Mouse (Mus musculus): ENCODE data around the gene Tns4. TPM values are rescaled to one million over a fixed set of nuclear protein-coding genes. Genes with fewer than 3 reads are reported as not detected.
A peak's percentile ranks its signal among the peaks of the same experiment; 100 is the strongest.

Gene Tns4
- 2.4 and 2.5 TPM in 2 replicates for polyA plus RNA-seq (2014; fragmentation: Nextera tagmentation; extraction: Ambion mirVana)

- Histone ChIP-seq H3K4me3 (ENCODE audit: low read depth, low read length) (no peak within 1 kb of the TSS), H3K36me3 (ENCODE audit: control insufficient read depth, insufficient read depth, low read length) (no peaks in the 10 kb centered on the region), H3K4me1 (ENCODE audit: control insufficient read depth, insufficient read depth, low read length) (peaks cover 3% of the 10 kb centered on the region; the same call in 1 of the 2 replicates), H3K9ac (replicated peaks; ENCODE audit: low read depth, low read length) (no peak within 1 kb of the TSS), H3K27me3 (ENCODE audit: control insufficient read depth, insufficient read depth, low read length) (no peaks in the 10 kb centered on the region), H3K4me2 (replicated peaks; ENCODE audit: low read depth, low read length) (peak within 1 kb of the TSS; percentile 8; the same call in 1 of the 2 replicates), H3K27ac (ENCODE audit: low read length) (no peak within 1 kb of the TSS), H3K9me3 (ENCODE audit: control insufficient read depth, low read depth, low read length) (no peaks in the 10 kb centered on the region)
- 0 out of 2 replicates have a peak, but pooled peaks have one; percentile 54 for ATAC-seq (ENCODE audit: insufficient number of reproducible peaks, insufficient read depth, low FRiP score, low read depth)
- 63% methylated on average over 14 of the region's 14 CpGs for WGBS
These were observed at the start of gene Tns4 for GRCm38 (mm10) chr11:99089077-99089601. Tns4 (minus strand) TSS chr11:99089306.

- ATAC-seq (ENCODE audit: insufficient number of reproducible peaks, insufficient read depth, low FRiP score, low read depth), result no peak
- H3K4me2 ChIP-seq (replicated peaks; ENCODE audit: low read depth, low read length), result no peak overlapping the region
- 76% methylated on average over 4 of the region's 4 CpGs for WGBS
- H3K4me1 ChIP-seq (ENCODE audit: control insufficient read depth, insufficient read depth, low read length), result peaks cover 40% of the 10 kb centered on the region
- H3K4me3 ChIP-seq (ENCODE audit: low read depth, low read length), result no peak overlapping the region
- no peaks in the 10 kb centered on the region for H3K9me3 ChIP-seq (ENCODE audit: control insufficient read depth, low read depth, low read length)
- no peak overlapping the region for H3K27ac ChIP-seq (ENCODE audit: low read length)
- no peaks in the 10 kb centered on the region for H3K27me3 ChIP-seq (ENCODE audit: control insufficient read depth, insufficient read depth, low read length)
- no peaks in the 10 kb centered on the region for H3K36me3 ChIP-seq (ENCODE audit: control insufficient read depth, insufficient read depth, low read length)
- H3K9ac ChIP-seq (replicated peaks; ENCODE audit: low read depth, low read length), result no peak overlapping the region
These were observed 48.3 kb upstream of the Tns4 start for GRCm38 (mm10) chr11:99137385-99137784.

- no peak for ATAC-seq (ENCODE audit: insufficient number of reproducible peaks, insufficient read depth, low FRiP score, low read depth)
- Histone ChIP-seq H3K27me3 (ENCODE audit: control insufficient read depth, insufficient read depth, low read length) (no peaks in the 10 kb centered on the region), H3K36me3 (ENCODE audit: control insufficient read depth, insufficient read depth, low read length) (no peaks in the 10 kb centered on the region), H3K27ac (ENCODE audit: low read length) (no peak overlapping the region), H3K9me3 (ENCODE audit: control insufficient read depth, low read depth, low read length) (no peaks in the 10 kb centered on the region), H3K4me1 (ENCODE audit: control insufficient read depth, insufficient read depth, low read length) (peaks cover 40% of the 10 kb centered on the region), H3K4me2 (replicated peaks; ENCODE audit: low read depth, low read length) (no peak overlapping the region), H3K9ac (replicated peaks; ENCODE audit: low read depth, low read length) (no peak overlapping the region), H3K4me3 (ENCODE audit: low read depth, low read length) (no peak overlapping the region)
- WGBS, result 64% methylated on average over 4 of the region's 4 CpGs
These were observed 47.9 kb upstream of the Tns4 start for GRCm38 (mm10) chr11:99136961-99137360.

GRCm38 (mm10) chr11:99136361-99136760 lies 47.3 kb upstream of the Tns4 start:
- 48% methylated on average over 3 of the region's 3 CpGs for WGBS
- Histone ChIP-seq H3K27ac (ENCODE audit: low read length) (no peak overlapping the region), H3K36me3 (ENCODE audit: control insufficient read depth, insufficient read depth, low read length) (no peaks in the 10 kb centered on the region), H3K4me1 (ENCODE audit: control insufficient read depth, insufficient read depth, low read length) (peaks cover 40% of the 10 kb centered on the region), H3K4me2 (replicated peaks; ENCODE audit: low read depth, low read length) (no peak overlapping the region), H3K27me3 (ENCODE audit: control insufficient read depth, insufficient read depth, low read length) (no peaks in the 10 kb centered on the region), H3K9me3 (ENCODE audit: control insufficient read depth, low read depth, low read length) (no peaks in the 10 kb centered on the region), H3K9ac (replicated peaks; ENCODE audit: low read depth, low read length) (no peak overlapping the region), H3K4me3 (ENCODE audit: low read depth, low read length) (no peak overlapping the region)
- no peak for ATAC-seq (ENCODE audit: insufficient number of reproducible peaks, insufficient read depth, low FRiP score, low read depth)

- H3K9ac ChIP-seq (replicated peaks; ENCODE audit: low read depth, low read length), result no peak overlapping the region
- no peaks in the 10 kb centered on the region for H3K36me3 ChIP-seq (ENCODE audit: control insufficient read depth, insufficient read depth, low read length)
- no peak overlapping the region for H3K4me2 ChIP-seq (replicated peaks; ENCODE audit: low read depth, low read length)
- peaks cover 40% of the 10 kb centered on the region for H3K4me1 ChIP-seq (ENCODE audit: control insufficient read depth, insufficient read depth, low read length)
- peak overlapping the region; percentile 90 for H3K27ac ChIP-seq (ENCODE audit: low read length)
- H3K27me3 ChIP-seq (ENCODE audit: control insufficient read depth, insufficient read depth, low read length), result no peaks in the 10 kb centered on the region
- no peak overlapping the region for H3K4me3 ChIP-seq (ENCODE audit: low read depth, low read length)
- WGBS, result 64% methylated on average over 8 of the region's 8 CpGs
- no peaks in the 10 kb centered on the region for H3K9me3 ChIP-seq (ENCODE audit: control insufficient read depth, low read depth, low read length)
- ATAC-seq (ENCODE audit: insufficient number of reproducible peaks, insufficient read depth, low FRiP score, low read depth), result no peak
These were observed 45.9 kb upstream of the Tns4 start for GRCm38 (mm10) chr11:99135047-99135440.

DNA sequence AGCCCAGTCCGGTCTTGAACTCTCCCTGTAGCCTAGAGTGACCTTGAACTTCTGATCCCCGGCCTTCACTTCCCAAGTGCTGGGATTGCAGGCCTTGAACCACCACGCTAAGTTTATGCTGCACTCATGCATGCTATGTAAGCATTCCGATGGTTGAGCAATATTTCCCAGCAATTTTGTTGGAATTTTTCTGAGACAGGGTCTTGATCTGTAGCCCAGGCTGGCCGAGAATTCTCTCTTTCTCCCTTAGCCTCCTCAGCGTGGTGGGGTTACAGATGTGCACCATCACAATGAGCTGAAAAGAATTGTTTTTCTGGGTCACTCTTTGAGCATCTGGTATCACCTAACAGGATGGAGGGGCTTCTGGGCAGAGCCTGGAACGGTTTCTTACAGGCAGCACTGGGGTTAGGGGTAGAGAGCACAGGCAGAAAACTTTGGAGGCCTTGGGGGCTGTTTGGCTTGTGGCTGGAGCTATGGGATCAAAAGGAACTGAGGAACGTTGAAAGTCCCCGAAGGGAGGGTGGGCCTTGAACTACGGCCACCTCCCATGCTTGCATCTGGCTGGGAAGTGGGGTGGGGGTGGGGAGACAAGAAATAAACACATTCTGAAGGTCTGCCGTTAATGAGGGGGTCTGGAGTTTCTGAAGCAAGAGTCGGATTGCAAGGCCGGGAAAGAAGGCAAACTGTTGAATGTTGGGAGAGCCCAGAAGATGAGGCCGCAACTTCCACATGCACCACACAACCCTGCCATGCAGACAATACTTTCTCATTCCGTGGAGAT lies 45.4 kb upstream of the Tns4 start:
- 29% methylated on average over 15 of the region's 15 CpGs for WGBS
- no peaks in the 10 kb centered on the region for H3K27me3 ChIP-seq (ENCODE audit: control insufficient read depth, insufficient read depth, low read length)
- no peaks in the 10 kb centered on the region for H3K36me3 ChIP-seq (ENCODE audit: control insufficient read depth, insufficient read depth, low read length)
- H3K27ac ChIP-seq (ENCODE audit: low read length), result peak overlapping the region; percentile 90
- no peaks in the 10 kb centered on the region for H3K9me3 ChIP-seq (ENCODE audit: control insufficient read depth, low read depth, low read length)
- peaks cover 40% of the 10 kb centered on the region for H3K4me1 ChIP-seq (ENCODE audit: control insufficient read depth, insufficient read depth, low read length)
- no peak overlapping the region for H3K9ac ChIP-seq (replicated peaks; ENCODE audit: low read depth, low read length)
- ATAC-seq (ENCODE audit: insufficient number of reproducible peaks, insufficient read depth, low FRiP score, low read depth), result no peak
- H3K4me2 ChIP-seq (replicated peaks; ENCODE audit: low read depth, low read length), result no peak overlapping the region
- H3K4me3 ChIP-seq (ENCODE audit: low read depth, low read length), result no peak overlapping the region

GRCm38 (mm10) chr11:99133285-99133897 lies 44.3 kb upstream of the Tns4 start:
- Histone ChIP-seq H3K4me2 (replicated peaks; ENCODE audit: low read depth, low read length) (no peak overlapping the region), H3K4me1 (ENCODE audit: control insufficient read depth, insufficient read depth, low read length) (peaks cover 40% of the 10 kb centered on the region), H3K27ac (ENCODE audit: low read length) (peak overlapping the region; percentile 90), H3K4me3 (ENCODE audit: low read depth, low read length) (no peak overlapping the region), H3K27me3 (ENCODE audit: control insufficient read depth, insufficient read depth, low read length) (no peaks in the 10 kb centered on the region), H3K9ac (replicated peaks; ENCODE audit: low read depth, low read length) (no peak overlapping the region), H3K36me3 (ENCODE audit: control insufficient read depth, insufficient read depth, low read length) (no peaks in the 10 kb centered on the region), H3K9me3 (ENCODE audit: control insufficient read depth, low read depth, low read length) (no peaks in the 10 kb centered on the region)
- peak; percentile 29; the same call in 1 of the 2 replicates for ATAC-seq (ENCODE audit: insufficient number of reproducible peaks, insufficient read depth, low FRiP score, low read depth)
- WGBS, result 19% methylated on average over 5 of the region's 5 CpGs

DNA sequence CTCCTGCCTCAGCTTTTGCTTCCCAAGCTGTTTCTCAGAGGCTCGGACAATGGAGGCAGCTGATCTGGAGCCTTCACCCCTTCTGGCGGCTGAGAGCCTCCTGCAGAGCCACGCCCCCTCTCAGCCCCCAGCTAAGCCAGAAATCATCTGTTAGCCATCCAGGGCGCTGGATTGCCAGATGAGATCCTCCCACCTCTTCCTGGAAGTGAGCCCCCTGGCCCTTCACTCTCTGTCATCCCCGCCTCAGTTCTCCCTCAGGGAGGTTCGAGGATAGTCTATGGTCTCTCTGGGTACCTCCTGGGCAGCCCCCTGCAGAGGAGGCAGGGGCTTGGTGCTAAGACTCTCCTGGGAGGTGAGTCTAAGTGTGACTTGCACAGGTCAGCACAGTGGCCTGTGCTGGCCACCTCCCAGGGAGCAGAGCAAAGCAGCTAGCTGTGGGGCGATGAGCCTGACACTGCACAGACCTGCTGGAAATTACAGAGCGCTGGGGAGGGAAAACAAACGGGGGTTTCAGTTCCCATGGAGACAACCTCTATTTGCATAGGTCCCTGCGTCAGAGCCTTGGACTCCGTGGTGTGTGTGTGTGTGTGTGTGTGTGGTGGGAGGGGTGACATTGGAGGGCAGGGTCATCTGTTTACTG lies 43.1 kb upstream of the Tns4 start:
- 3% methylated on average over 11 of the region's 11 CpGs for WGBS
- H3K9ac ChIP-seq (replicated peaks; ENCODE audit: low read depth, low read length), result no peak overlapping the region
- H3K4me1 ChIP-seq (ENCODE audit: control insufficient read depth, insufficient read depth, low read length), result peaks cover 40% of the 10 kb centered on the region
- no peaks in the 10 kb centered on the region for H3K36me3 ChIP-seq (ENCODE audit: control insufficient read depth, insufficient read depth, low read length)
- H3K27me3 ChIP-seq (ENCODE audit: control insufficient read depth, insufficient read depth, low read length), result no peaks in the 10 kb centered on the region
- H3K9me3 ChIP-seq (ENCODE audit: control insufficient read depth, low read depth, low read length), result no peaks in the 10 kb centered on the region
- peak overlapping the region; percentile 31 for H3K4me2 ChIP-seq (replicated peaks; ENCODE audit: low read depth, low read length)
- no peak overlapping the region for H3K4me3 ChIP-seq (ENCODE audit: low read depth, low read length)
- peak overlapping the region; percentile 79 for H3K27ac ChIP-seq (ENCODE audit: low read length)
- peak; percentile 64 for ATAC-seq (ENCODE audit: insufficient number of reproducible peaks, insufficient read depth, low FRiP score, low read depth)

Data from stomach, embryonic 14.5 days (tissue).